Mouse (Mus musculus) liver, embryonic 15.5 days (tissue): ENCODE results near the gene Gatc. TPM values are rescaled to one million over a fixed set of nuclear protein-coding genes. Genes with fewer than 3 reads are reported as not detected.
"Not testable (repeated sequence)": the region's sequence is repeated elsewhere in the genome, so short reads cannot be mapped to it uniquely, and the experiment has no call there.

Source experiments
- ATAC-seq: fragments of 200-750 bp; cut with Nextera tagmentation; 2 replicates; pipeline ENCODE4 v1.8.0; 2017; ENCODE audit warnings: moderate number of reproducible peaks, mild to moderate bottlenecking, moderate library complexity; ENCODE audit not compliant: insufficient read depth
- H3K27ac ChIP-seq: fragments of 300-500 bp; sonication (generic); replicated peaks from 2 replicates; pipeline ENCODE4 v1.5.1; 2015; ENCODE audit warnings: mild to moderate bottlenecking, inconsistent platforms
- H3K27me3 ChIP-seq: fragments of 300-500 bp; sonication (generic); 2 replicates; pipeline ENCODE4 v1.6.1; 2015; ENCODE audit warnings: mild to moderate bottlenecking, inconsistent platforms
- H3K36me3 ChIP-seq: fragments of 300-500 bp; sonication (generic); replicated peaks from 2 replicates; pipeline ENCODE4 v1.6.1; 2015; ENCODE audit warnings: moderate library complexity, mild to moderate bottlenecking, inconsistent platforms
- H3K4me1 ChIP-seq: fragments of 300-500 bp; sonication (generic); replicated peaks from 2 replicates; pipeline ENCODE4 v1.6.1; 2015; ENCODE audit warnings: inconsistent platforms
- H3K4me2 ChIP-seq: fragments of 300-500 bp; sonication (generic); 2 replicates; pipeline ENCODE4 v1.6.1; 2015; ENCODE audit warnings: moderate library complexity, mild to moderate bottlenecking, inconsistent platforms
- H3K4me3 ChIP-seq: fragments of 300-500 bp; sonication (generic); replicated peaks from 2 replicates; pipeline ENCODE4 v1.5.1; 2015; ENCODE audit warnings: mild to moderate bottlenecking, inconsistent platforms
- H3K9ac ChIP-seq: fragments of 300-500 bp; sonication (generic); 2 replicates; pipeline ENCODE4 v1.6.1; 2015; ENCODE audit warnings: moderate library complexity, mild to moderate bottlenecking, inconsistent platforms
- H3K9me3 ChIP-seq: fragments of 300-500 bp; sonication (generic); replicated peaks from 2 replicates; pipeline ENCODE4 v1.6.1; 2016; ENCODE audit warnings: inconsistent platforms
- WGBS: fragments of 180-500 bp; shearing (Covaris S2); methylation state at CpG from one replicate; pipeline ENCODE4 v1.1.7; 2015; ENCODE audit warnings: mixed read lengths; ENCODE audit not compliant: insufficient replicate concordance; 5-methylcytosine and 5-hydroxymethylcytosine counted together
- polyA plus RNA-seq: library from polyadenylated mRNA; unstranded; fragments of >200 nt; fragmentation: Nextera tagmentation; extraction: Ambion mirVana; gene quantifications from 2 replicates; pipeline ENCODE4 v1.2.1, GENCODE M21; 2015

Gene Gatc
- polyA plus RNA-seq, result 11.6 and 13.4 TPM in 2 replicates

DNA sequence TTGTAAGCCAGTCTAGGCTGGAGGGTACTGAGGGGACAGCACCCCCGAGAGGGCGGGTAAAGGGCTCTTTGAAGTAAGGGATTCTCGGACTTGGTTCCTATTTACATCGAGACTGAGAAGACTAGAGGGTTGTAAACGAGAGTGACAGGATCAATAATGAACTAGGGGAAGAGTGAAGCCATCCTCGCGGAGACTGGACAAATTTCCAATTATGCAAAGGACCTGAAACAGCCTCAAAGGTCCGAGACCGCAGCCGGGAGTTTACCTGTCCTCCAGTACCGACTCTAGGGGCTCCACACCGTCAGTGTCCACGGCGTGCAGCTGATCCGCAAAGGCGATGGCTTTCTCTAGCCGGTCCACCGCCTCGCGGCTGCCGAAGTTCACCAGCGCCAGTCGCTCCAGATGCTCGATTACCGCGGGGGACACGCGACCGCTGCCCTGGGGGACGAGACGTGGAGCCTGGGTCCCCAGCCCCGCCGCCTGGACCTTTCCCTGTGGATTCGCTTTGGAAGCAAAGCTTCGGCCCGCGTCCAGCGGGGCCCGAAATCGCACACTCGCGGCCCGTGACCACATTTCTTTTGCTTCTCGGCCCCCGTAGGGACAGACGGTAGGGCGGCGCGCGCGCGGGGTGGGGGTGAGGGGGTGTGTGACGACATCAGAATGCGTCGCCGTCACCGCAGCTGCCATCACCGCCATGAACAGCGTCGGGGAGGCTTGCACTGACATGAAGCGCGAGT, at the start of gene Gatc, which contains the start of gene Triap1:
Gatc (minus strand) TSS at position 602 of the 737 bp plus-strand sequence.
Triap1 (plus strand) TSS at position 649 of the 737 bp plus-strand sequence.
- Histone ChIP-seq H3K4me2 (peak within 1 kb of the TSS; percentile 84), H3K36me3 (peaks cover 57% of the 10 kb centered on the region), H3K27me3 (no peaks in the 10 kb centered on the region), H3K27ac (peak within 1 kb of the TSS; percentile 89), H3K9me3 (no peaks in the 10 kb centered on the region), H3K4me1 (peaks cover 56% of the 10 kb centered on the region), H3K4me3 (peak within 1 kb of the TSS; percentile 88), H3K9ac (peak within 1 kb of the TSS; percentile 89)
- under 1% methylated on average over 62 of the region's 62 CpGs for WGBS
- peak; percentile 91 for ATAC-seq

- H3K9me3 ChIP-seq, result not testable (repeated sequence)
- 42% methylated on average over 2 of the region's 2 CpGs for WGBS
Observed at GRCm38 (mm10) chr5:115378882-115379281, 37.9 kb upstream of the Gatc start.

GRCm38 (mm10) chr5:115375436-115375835, 34.5 kb upstream of the Gatc start:
- H3K4me2 ChIP-seq, result no peak overlapping the region
- H3K4me1 ChIP-seq, result no peaks in the 10 kb centered on the region
- H3K4me3 ChIP-seq, result no peak overlapping the region
- H3K9ac ChIP-seq, result no peak overlapping the region
- peaks cover 48% of the 10 kb centered on the region for H3K27me3 ChIP-seq
- H3K9me3 ChIP-seq, result no peaks in the 10 kb centered on the region
- WGBS, result 49% methylated on average over 2 of the region's 2 CpGs
- no peak for ATAC-seq
- no peaks in the 10 kb centered on the region for H3K36me3 ChIP-seq
- H3K27ac ChIP-seq, result no peak overlapping the region

More at GRCm38 (mm10) chr5:115378882-115379281, 37.9 kb upstream of the Gatc start:
- not testable (repeated sequence) for ATAC-seq, H3K4me1 ChIP-seq, H3K36me3 ChIP-seq, H3K4me3 ChIP-seq, H3K27ac ChIP-seq, H3K4me2 ChIP-seq, H3K9ac ChIP-seq
- peaks cover 17% of the 10 kb centered on the region for H3K27me3 ChIP-seq

GRCm38 (mm10) chr5:115374204-115374820, 33.3 kb upstream of the Gatc start:
- Histone ChIP-seq H3K4me2 (no peak overlapping the region), H3K27me3 (peaks cover 51% of the 10 kb centered on the region), H3K4me3 (no peak overlapping the region), H3K4me1 (no peaks in the 10 kb centered on the region), H3K36me3 (no peaks in the 10 kb centered on the region), H3K27ac (no peak overlapping the region), H3K9me3 (no peaks in the 10 kb centered on the region), H3K9ac (no peak overlapping the region)
- no peak for ATAC-seq
- 23% methylated on average over 11 of the region's 11 CpGs for WGBS

DNA sequence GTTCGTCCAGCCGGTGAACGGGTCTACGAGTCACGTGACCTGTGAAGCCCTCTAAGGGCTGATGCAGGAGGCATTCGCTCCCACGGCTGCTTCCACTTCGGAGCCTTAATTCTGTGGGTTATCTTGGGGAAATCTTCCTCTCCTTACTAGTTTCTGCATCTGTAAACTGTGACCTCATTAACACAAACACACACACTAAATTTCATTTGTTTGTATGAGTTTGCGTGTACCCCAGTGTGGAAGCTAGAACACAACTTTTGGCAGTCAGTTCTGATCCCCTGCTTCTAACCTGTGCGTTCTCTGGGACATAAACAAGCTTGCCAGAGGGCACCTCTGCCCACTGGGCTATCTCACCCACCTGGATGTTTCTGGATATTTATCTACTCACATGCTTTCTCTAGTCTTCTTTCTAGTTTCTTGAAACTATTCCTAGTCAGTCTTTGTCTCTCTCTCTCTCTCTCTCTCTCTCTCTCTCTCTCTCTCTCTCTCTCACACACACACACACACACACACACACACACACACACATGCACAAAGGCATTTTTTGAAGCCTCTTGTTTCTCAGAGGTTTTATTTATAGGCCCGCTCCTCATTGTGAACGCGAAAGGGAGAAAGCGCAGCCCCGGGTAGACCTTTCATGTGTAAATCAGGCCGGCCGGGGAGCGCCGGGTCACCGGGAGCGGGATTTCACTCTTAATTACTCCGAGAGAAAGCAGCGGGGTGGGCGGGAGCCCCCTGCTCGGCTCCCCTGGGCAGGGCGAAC, 32.6 kb upstream of the Gatc start:
- H3K4me3 ChIP-seq, result no peak overlapping the region
- peaks cover 51% of the 10 kb centered on the region for H3K27me3 ChIP-seq
- H3K4me1 ChIP-seq, result no peaks in the 10 kb centered on the region
- no peak for ATAC-seq
- H3K9me3 ChIP-seq, result no peaks in the 10 kb centered on the region
- no peak overlapping the region for H3K9ac ChIP-seq
- no peaks in the 10 kb centered on the region for H3K36me3 ChIP-seq
- no peak overlapping the region for H3K27ac ChIP-seq
- WGBS, result 21% methylated on average over 26 of the region's 26 CpGs
- H3K4me2 ChIP-seq, result no peak overlapping the region

- no peaks in the 10 kb centered on the region for H3K4me1 ChIP-seq
- 37% methylated on average over 9 of the region's 9 CpGs for WGBS
- peaks cover 51% of the 10 kb centered on the region for H3K27me3 ChIP-seq
- H3K27ac ChIP-seq, result no peak overlapping the region
- no peak overlapping the region for H3K9ac ChIP-seq
- H3K4me3 ChIP-seq, result no peak overlapping the region
- no peak for ATAC-seq
- H3K36me3 ChIP-seq, result no peaks in the 10 kb centered on the region
- no peak overlapping the region for H3K4me2 ChIP-seq
- H3K9me3 ChIP-seq, result no peaks in the 10 kb centered on the region
Observed at GRCm38 (mm10) chr5:115371736-115372135, 30.8 kb upstream of the Gatc start.

DNA sequence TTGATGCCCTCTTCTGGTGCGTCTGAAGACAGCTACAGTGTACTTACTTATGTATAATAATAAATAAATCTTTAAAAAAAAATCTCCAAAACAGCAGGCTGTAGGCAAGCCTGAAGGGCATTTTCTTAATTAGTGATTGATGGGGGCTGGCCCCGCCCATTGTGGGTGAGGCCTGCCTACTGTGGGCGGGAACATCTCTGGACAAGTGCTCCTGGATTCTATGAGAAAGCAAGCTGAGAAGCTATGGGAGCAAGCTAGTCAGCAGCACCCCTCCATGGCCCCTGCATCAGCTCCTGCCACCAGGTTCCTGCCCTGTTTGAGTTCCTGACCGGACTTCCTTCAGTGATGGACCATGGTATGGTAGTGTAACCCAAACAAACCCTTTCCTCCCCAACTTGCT, 23.8 kb upstream of the Gatc start:
- peaks cover 34% of the 10 kb centered on the region for H3K27me3 ChIP-seq
- H3K9me3 ChIP-seq, result no peaks in the 10 kb centered on the region
- no peak overlapping the region for H3K9ac ChIP-seq
- 64% methylated on average over 4 of the region's 4 CpGs for WGBS
- H3K4me3 ChIP-seq, result no peak overlapping the region
- H3K36me3 ChIP-seq, result no peaks in the 10 kb centered on the region
- no peak overlapping the region for H3K27ac ChIP-seq
- H3K4me2 ChIP-seq, result no peak overlapping the region
- no peaks in the 10 kb centered on the region for H3K4me1 ChIP-seq
- no peak for ATAC-seq

GRCm38 (mm10) chr5:115362819-115363714, 22.1 kb upstream of the Gatc start:
- 22% methylated on average over 19 of the region's 19 CpGs for WGBS
- no peak overlapping the region for H3K4me2 ChIP-seq

DNA sequence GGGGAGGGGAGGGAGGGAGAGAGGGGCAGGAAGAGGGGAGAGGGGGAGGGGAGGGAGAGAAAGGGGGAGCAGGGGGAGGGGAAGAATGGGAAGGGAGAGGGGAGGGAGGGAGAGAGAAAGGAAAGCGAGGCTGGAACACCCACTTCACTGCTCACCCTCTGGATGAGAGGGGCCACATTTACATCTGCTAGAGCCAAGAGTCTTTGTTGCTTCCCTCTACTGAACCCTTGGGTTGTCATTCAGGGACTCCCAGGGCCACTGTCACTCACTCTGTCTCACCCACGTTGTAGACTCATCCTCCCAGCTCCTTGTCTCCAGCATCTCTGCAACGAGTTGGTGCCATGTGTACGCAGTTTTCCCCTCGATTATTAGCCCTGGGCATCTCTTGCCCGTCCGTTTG, 21.2 kb upstream of the Gatc start:
- H3K9ac ChIP-seq, result no peak overlapping the region
- no peak overlapping the region for H3K27ac ChIP-seq
- H3K9me3 ChIP-seq, result no peaks in the 10 kb centered on the region
- no peak for ATAC-seq
- peaks cover 40% of the 10 kb centered on the region for H3K27me3 ChIP-seq
- H3K36me3 ChIP-seq, result no peaks in the 10 kb centered on the region
- 29% methylated on average over 7 of the region's 7 CpGs for WGBS
- no peak overlapping the region for H3K4me3 ChIP-seq
- no peak overlapping the region for H3K4me2 ChIP-seq
- H3K4me1 ChIP-seq, result no peaks in the 10 kb centered on the region

More at GRCm38 (mm10) chr5:115362819-115363714, 22.1 kb upstream of the Gatc start:
- no peaks in the 10 kb centered on the region for H3K9me3 ChIP-seq
- H3K27me3 ChIP-seq, result peaks cover 40% of the 10 kb centered on the region
- no peak overlapping the region for H3K4me3 ChIP-seq
- no peak overlapping the region for H3K27ac ChIP-seq
- no peak overlapping the region for H3K9ac ChIP-seq
- no peaks in the 10 kb centered on the region for H3K4me1 ChIP-seq
- no peaks in the 10 kb centered on the region for H3K36me3 ChIP-seq
- ATAC-seq, result no peak

GRCm38 (mm10) chr5:115359851-115360372, 18.9 kb upstream of the Gatc start:
- H3K27me3 ChIP-seq, result peaks cover 46% of the 10 kb centered on the region

More at GRCm38 (mm10) chr5:115359851-115360372, 18.9 kb upstream of the Gatc start:
- Histone ChIP-seq H3K4me2 (no peak overlapping the region), H3K4me1 (no peaks in the 10 kb centered on the region), H3K9ac (no peak overlapping the region), H3K36me3 (no peaks in the 10 kb centered on the region), H3K4me3 (no peak overlapping the region), H3K9me3 (no peaks in the 10 kb centered on the region), H3K27ac (no peak overlapping the region)
- 45% methylated on average over 5 of the region's 5 CpGs for WGBS
- ATAC-seq, result no peak
